Mouse (Mus musculus): Measurements from ENCODE around the gene Rcor2.

Gene Rcor2

DNA sequence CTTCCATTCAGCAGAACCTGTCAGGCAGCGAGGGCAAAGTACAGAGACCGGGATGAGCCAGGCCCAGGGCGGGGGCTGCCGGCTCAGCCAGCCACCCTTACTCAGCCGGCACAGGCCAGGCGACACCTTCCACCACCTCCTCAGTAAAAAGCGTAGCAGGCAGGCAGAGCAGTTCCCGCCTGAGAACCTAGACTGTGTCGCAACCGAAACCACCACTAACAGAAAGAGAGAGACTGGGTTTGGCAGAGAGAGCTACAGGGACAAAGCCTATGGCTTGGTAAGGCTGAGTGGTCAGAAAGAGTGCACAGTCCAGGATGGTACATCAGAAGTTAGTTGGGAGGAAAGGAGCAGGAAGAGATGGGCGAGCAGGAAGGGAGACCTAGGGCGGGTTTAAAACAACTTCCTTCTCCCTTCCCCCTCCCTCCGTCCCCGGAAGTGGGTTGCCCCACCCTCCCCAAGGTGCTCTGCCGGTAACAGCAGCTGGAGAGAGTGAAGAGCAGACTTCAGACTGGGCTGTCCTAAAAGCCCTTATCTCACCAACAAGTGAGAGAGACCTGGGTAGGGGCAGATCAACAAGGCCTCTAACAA, 28.0 kb downstream of the Rcor2 start:
- DNase-seq, result no peak

DNA sequence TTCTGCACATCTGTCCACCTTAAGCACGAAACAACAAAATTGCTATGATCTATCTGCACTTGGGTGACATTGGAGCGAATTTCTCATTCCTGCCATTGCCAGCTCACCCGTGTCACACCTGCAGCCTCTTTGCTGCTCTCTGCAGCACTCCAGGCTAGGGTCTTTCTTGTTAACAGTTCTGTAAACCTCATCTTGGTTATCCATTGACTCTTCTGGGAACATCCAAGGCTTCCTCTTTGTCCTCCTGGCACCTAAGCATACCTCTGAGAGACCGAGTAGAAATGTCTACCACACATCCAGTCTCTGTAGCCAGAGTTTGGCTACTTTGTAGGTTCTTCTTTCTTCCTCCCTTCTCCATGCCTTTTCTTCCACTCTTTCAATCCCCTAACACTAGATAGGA, 28.8 kb downstream of the Rcor2 start:
- DNase-seq, result no peak

DNA sequence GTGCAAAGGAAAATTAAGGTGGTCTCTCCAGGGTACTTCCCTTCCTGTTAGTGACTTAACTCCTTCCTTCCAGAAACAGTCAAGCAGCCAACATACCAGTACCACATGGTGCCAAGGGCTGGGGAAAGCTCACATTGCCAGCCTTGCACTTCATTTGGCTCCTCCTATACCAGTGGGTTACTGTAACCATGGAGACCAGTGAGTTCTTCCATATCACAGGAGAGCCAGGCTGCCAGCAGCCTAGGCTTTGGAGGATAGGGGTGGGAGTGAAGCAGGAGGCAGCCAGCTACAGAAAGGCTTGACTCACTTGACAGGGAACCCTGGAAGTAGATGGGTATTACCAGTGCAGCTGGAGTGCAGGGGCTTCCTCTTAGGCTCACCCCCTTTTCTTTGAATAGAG, 31.9 kb downstream of the Rcor2 start:
- no peak for DNase-seq

DNA sequence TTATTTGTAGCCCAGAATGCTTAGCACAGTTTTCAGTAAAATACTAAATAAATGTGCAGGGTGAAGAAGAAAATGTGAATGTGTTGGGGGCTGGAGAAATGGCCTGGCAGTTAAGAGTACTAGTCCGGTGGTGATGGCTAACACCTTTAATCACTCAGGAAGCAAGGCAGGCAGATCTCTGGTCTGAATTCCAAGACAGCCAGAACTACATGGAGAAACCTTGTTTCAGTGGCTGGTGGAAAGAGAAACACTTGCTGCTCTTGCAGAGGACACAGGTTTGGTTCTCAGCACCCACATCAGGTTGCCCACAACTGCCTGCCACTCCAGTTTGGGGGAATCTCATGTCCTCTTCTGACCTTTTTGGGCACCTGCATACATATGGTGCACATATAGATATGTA, 33.0 kb downstream of the Rcor2 start:
- no peak for DNase-seq

DNA sequence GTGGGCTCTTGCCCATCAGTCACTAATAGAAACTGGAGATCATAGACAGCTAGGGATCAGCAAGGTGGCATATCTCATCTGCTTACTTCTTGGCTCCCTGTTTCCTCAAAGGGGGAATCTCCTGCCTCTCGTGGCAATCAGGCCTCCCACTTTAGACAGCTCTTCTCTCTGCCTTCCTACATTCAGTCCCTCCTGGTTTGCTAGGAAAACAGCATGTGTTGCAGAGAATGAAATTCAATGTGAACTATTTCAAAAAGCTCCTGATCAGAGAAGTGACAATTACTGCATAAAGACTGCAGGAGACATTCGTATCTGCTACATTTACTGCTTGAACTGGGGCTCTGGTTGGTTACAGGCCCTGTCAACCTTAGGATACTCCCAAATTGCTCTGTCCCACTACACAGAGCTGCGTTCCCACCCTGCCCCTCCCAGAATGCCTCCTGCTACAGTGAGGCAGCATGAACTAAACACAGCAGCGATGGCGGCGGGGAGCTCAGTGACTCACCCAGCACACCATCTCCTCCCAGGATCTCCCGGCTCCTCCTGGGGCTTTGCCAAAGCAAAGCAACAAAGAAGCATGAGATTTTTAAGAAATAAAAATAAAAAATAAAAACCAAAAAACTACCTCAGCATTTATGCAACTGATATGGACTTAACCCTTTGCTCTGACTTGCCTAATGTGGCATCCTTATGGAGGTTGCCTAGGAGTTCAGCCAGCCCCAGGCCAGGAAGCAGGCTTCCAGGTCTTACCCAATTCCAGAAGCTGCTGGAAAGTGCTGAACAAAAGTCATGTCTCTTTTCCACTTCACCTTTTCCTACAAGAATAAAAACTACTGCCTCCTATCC, 34.7 kb downstream of the Rcor2 start:
- no peak for DNase-seq

GRCm38 (mm10) chr19:7302493-7302797, 35.3 kb downstream of the Rcor2 start:
- no peak for DNase-seq

- DNase-seq, result peak; percentile 33 to 40
Measured at GRCm38 (mm10) chr19:7303796-7304195, 36.7 kb downstream of the Rcor2 start.

- no peak for DNase-seq
Measured at GRCm38 (mm10) chr19:7304801-7305200, 37.7 kb downstream of the Rcor2 start.

GRCm38 (mm10) chr19:7305380-7306310, 38.5 kb downstream of the Rcor2 start:
- no peak for DNase-seq

DNA sequence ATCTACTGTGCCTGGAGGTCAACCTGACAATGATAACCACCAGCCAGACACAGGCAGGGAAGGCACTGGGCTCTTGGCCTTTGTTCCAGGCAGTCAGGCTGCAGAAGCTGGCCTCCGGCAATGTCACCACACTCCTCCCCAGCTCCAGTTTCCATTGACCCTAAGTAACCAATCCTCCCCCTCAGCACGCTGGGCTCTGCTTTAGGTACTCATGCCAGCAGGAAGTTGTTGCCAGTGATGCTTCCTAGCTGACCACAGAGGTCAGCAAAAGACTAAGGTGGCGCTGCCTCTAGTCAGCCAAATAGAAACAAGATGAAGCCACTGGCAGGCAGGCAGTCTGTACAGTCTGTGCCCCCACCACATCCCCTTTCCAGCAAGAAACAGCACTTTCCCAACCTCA, 39.8 kb downstream of the Rcor2 start:
- DNase-seq, result peak in 1 of 2 experiments; percentile 17

GRCm38 (mm10) chr19:7307995-7308770, 41.1 kb downstream of the Rcor2 start:
- peak in 1 of 2 experiments; percentile 25 for DNase-seq

DNA sequence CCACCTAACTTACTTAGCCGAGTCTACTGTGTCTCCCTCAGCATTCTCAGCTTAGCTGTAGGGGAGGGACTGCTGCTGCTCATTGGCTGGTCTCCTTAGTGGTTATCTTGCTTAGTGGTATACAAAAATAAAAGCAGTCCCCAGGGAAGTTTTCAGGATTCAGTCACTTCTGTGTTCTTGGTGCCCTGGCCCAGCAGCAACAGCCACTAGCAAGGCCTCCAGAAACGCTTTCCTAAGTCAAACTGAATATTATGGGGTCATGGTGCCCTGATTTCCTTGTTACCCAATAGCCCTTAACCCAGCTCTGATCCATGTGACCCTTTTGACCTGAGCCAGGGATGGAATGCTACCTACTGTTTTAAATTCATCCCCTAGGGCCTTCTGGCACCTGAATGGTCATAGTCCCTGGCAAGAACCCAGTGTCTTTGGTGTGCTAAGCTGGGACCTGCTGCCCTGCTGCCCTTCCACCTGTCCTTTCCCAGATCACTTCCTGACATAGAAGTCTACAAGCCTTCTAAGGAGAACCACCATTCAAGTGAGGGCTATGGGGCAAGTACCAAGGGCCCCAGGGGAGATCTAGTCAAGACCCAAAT, 42.7 kb downstream of the Rcor2 start:
- DNase-seq, result peak; percentile 32 to 42

DNA sequence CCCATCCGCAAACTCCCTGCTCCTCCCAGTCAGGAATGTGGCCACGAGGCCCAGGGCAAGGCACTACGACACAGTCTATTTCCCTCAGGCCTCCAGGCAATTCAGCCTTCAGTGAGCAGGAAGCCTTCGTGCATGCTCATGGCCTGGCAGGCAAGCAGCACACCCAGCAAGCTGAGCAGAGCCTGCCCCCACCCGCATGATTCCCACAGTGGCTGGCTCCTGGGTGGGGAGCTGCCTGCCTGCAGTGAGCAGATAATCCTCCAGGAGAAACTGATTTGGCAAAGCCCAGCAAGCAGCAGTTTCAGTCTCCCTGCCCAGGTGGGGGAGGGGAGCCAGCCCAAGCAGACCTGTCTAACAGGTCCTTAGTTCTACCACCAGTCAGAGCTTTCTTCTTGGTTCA, 43.6 kb downstream of the Rcor2 start:
- DNase-seq, result peak; percentile 51

DNA sequence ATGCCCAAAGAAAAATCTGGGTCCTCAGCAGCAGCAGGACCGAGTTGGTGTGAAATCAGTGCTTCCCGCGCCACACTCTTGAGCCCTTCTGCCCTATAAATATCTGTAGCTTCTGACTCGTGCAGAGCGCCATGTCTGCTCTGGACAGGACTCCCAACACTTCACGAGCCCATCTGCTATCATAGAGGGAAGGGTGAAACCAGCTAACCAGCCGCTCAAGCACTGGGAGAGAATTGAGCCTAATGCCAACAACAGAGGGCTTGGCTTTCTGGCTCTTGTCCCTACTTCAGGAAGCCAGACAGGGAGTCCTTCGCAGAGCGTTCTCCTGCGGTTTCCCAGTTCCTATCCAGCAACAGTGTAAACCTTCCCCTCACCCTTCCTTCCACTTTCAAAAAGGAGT, 44.2 kb downstream of the Rcor2 start:
- peak; percentile 69 to 72 for DNase-seq

- DNase-seq, result no peak
Measured at GRCm38 (mm10) chr19:7313660-7314059, 46.5 kb downstream of the Rcor2 start.

- DNase-seq, result peak; percentile 40 to 49
Measured at GRCm38 (mm10) chr19:7314976-7315586, 48.0 kb downstream of the Rcor2 start.

DNA sequence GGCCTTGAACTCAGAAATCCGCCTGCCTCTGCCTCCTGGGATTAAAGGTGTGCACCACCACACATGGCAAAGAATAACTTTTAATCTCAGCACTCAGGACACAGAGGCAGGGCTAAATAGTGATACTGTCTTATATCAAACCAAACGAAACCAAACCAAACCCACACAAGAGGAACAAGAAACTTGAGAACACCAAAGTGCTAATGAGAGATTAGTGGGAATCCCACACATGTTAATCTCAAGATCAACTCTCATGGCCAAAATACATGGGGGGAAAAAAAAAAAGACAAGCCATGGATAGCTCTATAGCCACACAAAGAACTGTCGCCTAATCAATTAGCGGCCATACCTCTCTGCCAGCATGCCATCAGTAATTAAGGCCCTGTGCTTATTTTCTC, 48.5 kb downstream of the Rcor2 start:
- no peak for DNase-seq

DNA sequence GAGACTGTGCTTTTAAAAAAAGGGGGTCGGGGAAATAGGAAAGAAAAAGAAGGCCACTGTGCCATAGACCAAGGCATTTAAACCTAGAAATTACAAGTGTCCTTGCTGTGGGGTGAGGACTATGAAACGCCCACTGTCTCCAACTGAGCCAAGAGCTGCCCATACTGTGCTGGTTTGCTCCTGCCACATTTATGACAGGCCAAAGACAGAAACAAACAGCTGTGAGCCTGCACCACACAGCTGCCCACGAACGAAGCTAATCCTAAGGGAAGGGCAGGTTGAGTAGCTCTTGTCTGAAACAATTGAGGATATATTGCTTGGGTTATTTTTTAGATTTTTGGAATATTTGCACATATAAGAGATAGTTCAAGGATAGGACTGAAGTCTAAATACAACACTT, 49.7 kb downstream of the Rcor2 start:
- no peak for DNase-seq

DNA sequence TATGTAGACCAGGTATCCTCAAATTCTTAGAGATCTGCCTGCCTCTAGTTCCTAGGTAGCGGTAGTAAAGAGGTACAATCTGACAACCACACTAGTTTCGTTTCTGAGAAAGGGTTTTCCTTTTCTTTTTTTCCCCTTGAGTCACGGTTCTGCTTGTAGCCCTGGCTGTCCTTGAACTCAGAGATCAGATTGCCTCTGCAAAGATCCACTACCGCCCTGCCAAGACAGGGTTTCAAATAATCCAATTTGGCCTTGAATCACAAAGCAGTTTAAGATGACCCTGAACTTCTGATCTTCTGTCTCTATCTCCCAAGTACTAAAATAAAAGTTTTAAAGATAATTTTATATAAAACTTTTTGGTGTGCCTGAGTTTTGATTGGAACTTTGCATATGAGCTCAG, 50.6 kb downstream of the Rcor2 start:
- no peak for DNase-seq

- DNase-seq, result no peak
Measured at GRCm38 (mm10) chr19:7320181-7320580, 53.1 kb downstream of the Rcor2 start.

DNA sequence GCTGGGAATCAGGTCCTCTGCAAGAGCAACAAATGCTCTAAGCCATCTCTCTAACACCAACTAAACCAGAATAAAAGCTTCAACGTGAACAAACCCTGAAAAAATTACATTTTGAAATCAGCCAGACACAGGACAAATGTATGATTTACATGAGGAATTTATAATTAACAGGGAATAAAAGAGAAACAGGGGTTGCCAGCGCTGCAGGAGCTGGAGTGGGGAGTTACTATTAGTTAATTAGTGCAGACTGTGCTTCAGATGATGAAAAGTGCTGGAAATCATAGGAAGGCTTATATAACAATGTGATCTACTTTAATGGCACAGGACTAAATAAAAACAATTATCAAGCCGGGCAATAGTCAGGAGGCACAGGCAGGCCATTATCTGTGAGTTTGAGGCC, 54.3 kb downstream of the Rcor2 start:
- no peak for DNase-seq
